Mouse (Mus musculus): ENCODE results near the gene Anapc15-ps.
A peak's percentile ranks its signal among the peaks of the same experiment; 100 is the strongest.

The Anapc15-ps gene

GRCm38 (mm10) chr10:95673351-95673750, at the start of gene Anapc15-ps:
TSS of gene Anapc15-ps (minus strand) at chr10:95673451.
- no peak for DNase-seq (ENCODE audit: low spot score)

- DNase-seq (ENCODE audit: low spot score) = peak; percentile 60
These were observed 49.0 kb upstream of the Anapc15-ps start for GRCm38 (mm10) chr10:95722203-95722611.

GRCm38 (mm10) chr10:95720181-95720798, 47.0 kb upstream of the Anapc15-ps start:
- no peak for DNase-seq (ENCODE audit: low spot score)

- no peak for DNase-seq (ENCODE audit: low spot score)
These were observed 46.2 kb upstream of the Anapc15-ps start for GRCm38 (mm10) chr10:95719472-95719871.

- DNase-seq (ENCODE audit: low spot score) = no peak
These were observed 45.5 kb upstream of the Anapc15-ps start for GRCm38 (mm10) chr10:95718760-95719159.

GRCm38 (mm10) chr10:95717106-95717680, 43.9 kb upstream of the Anapc15-ps start:
- DNase-seq (ENCODE audit: low spot score) = no peak

GRCm38 (mm10) chr10:95715687-95716086, 42.4 kb upstream of the Anapc15-ps start:
- no peak for DNase-seq (ENCODE audit: low spot score)

- no peak for DNase-seq (ENCODE audit: low spot score)
These were observed 39.0 kb upstream of the Anapc15-ps start for GRCm38 (mm10) chr10:95712221-95712620.

GRCm38 (mm10) chr10:95709903-95710660, 36.8 kb upstream of the Anapc15-ps start:
- DNase-seq (ENCODE audit: low spot score) = no peak

GRCm38 (mm10) chr10:95709143-95709880, 36.1 kb upstream of the Anapc15-ps start:
- peak; percentile 79 for DNase-seq (ENCODE audit: low spot score)

- DNase-seq (ENCODE audit: low spot score) = peak; percentile 75
These were observed 34.8 kb upstream of the Anapc15-ps start for GRCm38 (mm10) chr10:95708001-95708400.

GRCm38 (mm10) chr10:95706867-95707266, 33.6 kb upstream of the Anapc15-ps start:
- no peak for DNase-seq (ENCODE audit: low spot score)

- no peak for DNase-seq (ENCODE audit: low spot score)
These were observed 32.5 kb upstream of the Anapc15-ps start for GRCm38 (mm10) chr10:95705747-95706146.

- DNase-seq (ENCODE audit: low spot score) = no peak
These were observed 31.6 kb upstream of the Anapc15-ps start for GRCm38 (mm10) chr10:95704847-95705246.

GRCm38 (mm10) chr10:95703730-95704129, 30.5 kb upstream of the Anapc15-ps start:
- no peak for DNase-seq (ENCODE audit: low spot score)

GRCm38 (mm10) chr10:95700422-95700821, 27.2 kb upstream of the Anapc15-ps start:
- no peak for DNase-seq (ENCODE audit: low spot score)

GRCm38 (mm10) chr10:95698920-95699714, 25.9 kb upstream of the Anapc15-ps start:
- no peak for DNase-seq (ENCODE audit: low spot score)

GRCm38 (mm10) chr10:95696253-95696641, 23.0 kb upstream of the Anapc15-ps start:
- DNase-seq (ENCODE audit: low spot score) = no peak

GRCm38 (mm10) chr10:95695603-95696252, 22.5 kb upstream of the Anapc15-ps start:
- no peak for DNase-seq (ENCODE audit: low spot score)

- DNase-seq (ENCODE audit: low spot score) = no peak
These were observed 21.5 kb upstream of the Anapc15-ps start for GRCm38 (mm10) chr10:95694559-95695251.
